Mouse (Mus musculus): ENCODE measurements around the gene Pced1b.
"Not testable (repeated sequence)": the region's sequence is repeated elsewhere in the genome, so short reads cannot be mapped to it uniquely, and the experiment has no call there.

The Pced1b gene

DNA sequence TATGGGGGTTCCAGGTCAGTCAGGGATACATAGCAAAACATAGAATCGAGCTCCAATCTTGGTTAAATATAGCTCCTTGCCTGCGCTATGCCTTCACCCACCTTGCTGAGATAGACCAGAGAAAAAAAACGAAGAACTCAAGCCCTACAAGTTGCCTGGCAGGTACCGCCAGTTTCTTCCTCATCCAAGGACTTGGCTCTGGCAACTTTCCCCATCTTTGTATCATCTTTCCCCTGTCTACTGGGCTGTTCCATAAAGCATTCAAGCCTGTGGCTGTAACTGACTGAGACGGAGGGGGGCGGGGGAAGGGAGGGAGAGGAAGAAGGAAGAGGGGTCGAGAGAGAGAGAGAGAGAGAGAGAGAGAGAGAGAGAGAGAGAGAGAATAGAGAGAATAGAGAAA, 121.7 kb downstream of the Pced1b start:
- DNase-seq (ENCODE audit: extremely low read depth, low read depth, low spot score): no peak

DNA sequence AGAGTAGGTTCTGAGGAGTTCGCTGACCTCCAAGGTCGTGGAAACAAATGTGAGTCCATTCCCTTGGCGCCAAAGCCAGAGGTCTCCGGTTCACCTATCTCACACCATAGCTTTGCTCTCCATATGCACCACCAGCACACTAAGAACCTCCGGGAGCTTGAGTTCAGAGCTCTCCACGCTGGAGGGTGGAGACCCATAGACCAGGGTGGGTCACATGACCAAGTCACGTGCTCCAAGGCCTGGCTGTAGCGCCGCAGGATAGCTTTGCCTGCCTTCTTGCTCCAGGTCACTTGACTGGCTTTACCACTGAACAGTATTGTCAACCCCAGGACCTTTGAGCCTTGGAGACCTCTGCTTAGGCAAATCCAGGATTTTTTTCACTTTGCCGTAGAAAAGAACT, 122.2 kb downstream of the Pced1b start:
- DNase-seq (ENCODE audit: extremely low read depth, low read depth, low spot score): no peak

DNA sequence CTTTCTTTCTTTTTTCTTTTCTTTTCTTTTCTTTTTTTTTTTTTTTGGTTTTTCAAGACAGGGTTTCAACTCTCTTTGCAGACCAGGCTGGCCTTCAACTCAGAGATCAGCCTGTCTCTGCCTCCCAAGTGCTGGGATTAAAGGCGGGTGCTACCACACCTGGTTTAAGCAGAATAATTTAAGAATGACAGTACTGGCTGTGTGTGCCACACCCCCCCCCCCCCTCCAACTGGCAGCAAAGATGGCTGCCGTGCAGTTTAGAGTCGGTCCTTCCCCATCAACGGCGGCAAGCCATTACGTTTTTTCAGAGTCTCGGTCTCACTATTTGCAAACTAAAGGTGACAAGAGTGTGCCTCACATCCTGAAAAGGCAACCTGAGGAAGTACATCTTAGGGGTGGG, 124.0 kb downstream of the Pced1b start:
- no peak for DNase-seq (ENCODE audit: extremely low read depth, low read depth, low spot score)

DNA sequence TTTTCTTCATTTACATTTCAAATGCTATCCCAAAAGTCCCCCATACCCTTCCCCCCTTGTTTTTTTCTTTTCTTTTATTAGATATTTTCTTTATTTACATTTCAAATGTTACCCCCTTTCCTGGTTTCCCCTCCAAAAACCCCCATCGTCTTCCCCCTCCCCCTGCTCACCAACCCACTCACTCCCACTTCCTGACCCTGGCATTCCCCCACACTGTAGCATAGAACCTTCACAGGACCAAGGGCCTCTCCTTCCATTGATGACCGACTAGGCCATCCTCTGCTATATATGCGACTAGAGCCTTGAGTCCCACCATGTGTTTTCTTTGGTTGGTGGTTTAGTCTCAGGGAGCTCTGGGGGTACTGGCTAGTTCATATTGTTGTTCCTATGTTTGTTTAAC, 125.1 kb downstream of the Pced1b start:
- DNase-seq (ENCODE audit: extremely low read depth, low read depth, low spot score): not testable (repeated sequence)

DNA sequence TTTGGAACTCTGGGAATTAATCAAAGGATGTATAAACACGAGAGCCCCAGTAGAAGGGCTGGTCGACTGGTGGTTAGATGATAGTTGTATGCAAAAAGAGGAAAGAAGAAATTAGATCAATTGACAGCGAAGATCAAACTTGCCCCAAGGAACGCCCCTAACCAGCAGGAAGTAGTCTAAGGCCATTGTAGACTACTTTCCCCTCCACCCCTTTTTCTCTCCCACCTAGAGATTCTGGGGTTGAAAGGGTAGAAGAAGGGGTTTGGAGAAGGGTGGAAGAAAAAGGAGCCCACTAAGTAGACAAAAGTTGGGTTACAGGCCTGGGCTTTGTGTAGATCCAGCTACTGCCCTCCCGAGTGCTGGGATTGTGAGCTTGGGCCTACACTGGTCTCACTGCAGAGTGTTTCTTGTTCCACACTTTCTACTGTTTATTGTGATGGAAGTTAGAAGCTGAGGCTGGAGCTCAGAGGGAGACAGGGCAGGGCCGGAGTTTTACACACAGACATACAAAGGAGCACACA, 125.8 kb downstream of the Pced1b start:
- no peak for DNase-seq (ENCODE audit: extremely low read depth, low read depth, low spot score)

DNA sequence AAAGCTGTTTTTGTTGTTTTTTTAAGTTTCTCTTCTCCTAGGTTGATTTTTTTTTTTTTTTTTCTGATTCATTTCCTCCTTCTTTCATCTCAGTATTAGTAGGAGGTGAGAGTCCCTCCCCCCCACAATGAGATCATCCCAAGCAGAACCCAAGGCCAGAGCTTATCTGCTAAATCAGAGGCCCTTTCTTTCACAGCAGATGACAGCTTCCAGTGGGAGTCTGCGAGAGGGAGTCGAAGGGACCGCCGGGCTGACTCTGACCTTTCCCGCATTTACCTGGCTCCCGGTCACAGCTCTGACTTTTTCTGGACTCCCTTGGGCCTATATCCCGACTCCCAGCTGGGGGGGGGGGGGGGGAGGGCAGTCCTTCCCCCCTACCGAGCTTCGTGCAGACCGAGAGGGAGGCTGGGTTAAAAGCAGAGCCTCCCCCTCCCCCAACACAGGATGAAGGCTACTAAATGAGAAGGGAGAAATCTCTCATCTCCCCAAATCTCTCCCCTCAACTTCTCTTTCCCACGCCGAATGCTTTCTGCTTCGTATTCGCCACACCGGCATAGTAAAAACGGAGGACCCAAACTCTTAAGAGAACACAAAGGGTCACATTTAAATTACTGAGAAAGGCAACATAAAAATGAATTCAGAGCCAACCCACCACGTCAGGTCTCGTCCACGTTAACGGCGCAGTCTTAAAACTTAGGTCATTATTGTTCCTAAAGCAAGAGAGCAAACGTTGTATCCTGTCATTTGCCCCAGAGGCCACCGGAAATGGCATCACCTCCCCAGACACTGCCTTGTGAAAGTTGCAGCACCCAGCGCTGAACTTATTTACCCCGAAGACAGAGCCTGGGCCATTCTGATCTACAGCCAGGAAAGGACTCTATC, 126.5 kb downstream of the Pced1b start:
- no peak for DNase-seq (ENCODE audit: extremely low read depth, low read depth, low spot score)

DNA sequence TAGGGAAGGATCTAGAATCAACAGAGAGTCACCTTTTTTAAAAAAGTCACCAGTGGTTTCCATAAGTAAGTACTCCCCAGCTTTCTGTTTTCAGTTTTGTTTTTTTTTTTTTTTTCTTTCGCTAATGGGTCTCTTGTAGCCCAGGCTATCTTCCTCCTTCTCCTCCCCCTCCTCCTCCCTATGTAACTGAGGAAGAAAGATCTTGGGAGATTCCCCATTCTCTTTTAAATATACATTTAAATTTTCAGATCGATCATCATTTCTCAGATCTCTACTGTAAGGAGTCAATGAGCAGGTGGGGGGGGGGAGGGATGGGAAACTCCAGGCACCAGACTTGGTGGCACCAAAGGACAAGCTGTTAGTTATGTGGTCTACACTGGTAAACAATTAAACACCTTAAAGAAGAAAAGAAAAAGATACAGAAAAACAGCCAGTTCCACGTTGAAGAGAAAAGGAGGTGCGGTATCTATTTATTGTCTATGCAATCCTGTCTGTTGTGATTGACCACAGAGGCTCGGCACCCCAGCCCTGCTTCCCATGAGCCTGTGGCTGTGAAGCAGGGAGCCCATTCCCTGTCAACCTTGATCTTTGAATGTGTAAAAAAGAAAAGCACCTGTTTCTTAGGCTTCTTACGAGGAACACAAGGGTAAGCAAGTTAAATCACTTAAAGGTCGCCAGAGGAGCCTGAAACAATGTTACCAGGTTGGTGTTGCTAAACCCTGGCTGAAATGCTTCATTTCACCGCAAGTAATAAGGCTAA, 127.4 kb downstream of the Pced1b start:
- no peak for DNase-seq (ENCODE audit: extremely low read depth, low read depth, low spot score)

DNA sequence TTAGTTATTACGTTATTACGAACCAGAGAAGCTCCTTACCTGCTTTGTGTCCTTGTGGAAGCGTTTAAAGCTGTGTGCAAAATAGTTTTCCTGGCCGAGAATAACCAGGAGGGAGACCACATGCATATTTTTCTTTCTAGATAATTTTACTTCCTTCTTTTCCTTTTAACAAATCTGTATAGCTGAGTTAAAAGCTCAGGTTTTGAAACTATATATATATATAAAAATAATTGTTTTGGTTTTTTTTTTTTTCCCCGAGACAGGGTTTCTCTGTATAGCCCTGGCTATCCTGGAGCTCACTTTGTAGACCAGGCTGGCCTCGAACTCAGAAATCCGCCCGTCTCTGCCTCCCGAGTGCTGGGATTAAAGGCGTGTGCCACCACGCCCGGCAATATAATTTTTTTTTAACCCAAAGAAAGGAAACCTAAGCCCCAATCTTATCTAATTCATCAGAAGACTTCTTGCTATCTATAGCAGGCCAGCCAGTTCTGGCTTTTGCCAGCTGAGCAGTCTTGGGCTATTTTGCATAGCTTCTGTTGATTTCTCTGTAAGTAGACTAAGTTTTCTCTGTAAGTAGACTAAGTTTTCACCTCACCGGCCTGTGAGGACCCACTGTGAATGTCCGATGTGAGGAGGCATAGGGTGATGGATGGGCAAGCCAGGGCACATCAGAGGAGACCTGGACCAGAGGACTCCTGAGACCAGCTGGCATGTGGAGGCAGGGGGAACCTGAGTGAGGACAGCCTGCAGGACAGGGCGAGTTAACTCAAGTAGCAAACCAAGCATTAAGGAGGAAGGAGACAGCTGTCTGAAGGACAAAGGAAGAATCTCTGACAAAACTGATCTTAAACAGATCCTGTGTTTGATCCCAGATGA, 128.2 kb downstream of the Pced1b start:
- no peak for DNase-seq (ENCODE audit: extremely low read depth, low read depth, low spot score)

DNA sequence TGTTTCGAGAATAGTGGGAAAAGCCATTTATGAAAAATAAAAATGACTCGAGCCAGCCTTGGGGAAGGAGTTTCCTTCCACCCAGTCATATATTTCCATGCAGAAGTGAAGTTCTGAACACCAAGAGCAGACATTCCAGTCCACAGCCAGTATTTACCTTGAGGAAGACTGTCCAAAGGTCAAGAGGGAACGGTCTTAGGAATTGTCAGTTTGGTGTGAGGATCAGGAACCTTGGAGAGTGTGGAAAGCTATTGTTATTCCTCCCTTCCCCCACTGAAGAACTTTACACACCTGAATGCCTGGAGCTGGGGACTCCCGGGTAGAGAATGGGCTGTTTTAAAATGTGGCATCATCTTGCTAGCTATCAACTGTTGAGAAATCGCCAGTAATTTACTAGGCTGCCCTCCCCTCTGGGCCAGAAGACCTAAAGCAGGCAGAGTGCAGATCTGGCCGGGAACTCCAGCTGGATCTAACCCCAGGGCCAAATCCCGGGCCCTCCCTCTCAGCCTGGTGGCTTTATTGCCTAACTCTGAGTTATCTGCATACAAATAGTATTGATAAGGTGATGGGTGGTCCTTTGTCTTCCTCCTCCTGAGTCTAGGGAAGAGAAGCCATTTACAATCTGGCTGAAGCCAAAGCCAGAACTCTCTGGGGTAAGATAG, 129.3 kb downstream of the Pced1b start:
- no peak for DNase-seq (ENCODE audit: extremely low read depth, low read depth, low spot score)

DNA sequence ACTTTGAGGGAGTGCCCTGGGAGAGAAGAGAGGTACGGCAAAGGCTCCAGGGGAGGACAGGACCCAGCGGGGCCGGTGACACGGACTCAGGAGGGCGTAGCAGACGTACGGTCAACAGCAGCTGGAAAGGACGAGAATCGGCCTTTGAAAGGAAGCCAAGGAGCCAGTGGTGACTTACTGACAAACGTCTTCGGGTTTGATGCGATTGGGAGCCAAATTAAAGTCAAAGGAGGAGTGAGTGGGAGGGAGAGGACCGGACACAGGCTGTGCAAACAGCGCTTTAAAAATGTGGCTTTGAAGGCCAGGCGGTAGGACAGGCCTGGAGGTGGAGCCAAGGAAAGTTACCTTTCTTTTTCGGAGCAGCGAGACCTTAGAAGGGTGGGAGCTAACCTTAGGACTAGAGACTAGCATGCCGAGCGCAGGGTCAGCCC, 129.9 kb downstream of the Pced1b start:
- no peak for DNase-seq (ENCODE audit: extremely low read depth, low read depth, low spot score)

DNA sequence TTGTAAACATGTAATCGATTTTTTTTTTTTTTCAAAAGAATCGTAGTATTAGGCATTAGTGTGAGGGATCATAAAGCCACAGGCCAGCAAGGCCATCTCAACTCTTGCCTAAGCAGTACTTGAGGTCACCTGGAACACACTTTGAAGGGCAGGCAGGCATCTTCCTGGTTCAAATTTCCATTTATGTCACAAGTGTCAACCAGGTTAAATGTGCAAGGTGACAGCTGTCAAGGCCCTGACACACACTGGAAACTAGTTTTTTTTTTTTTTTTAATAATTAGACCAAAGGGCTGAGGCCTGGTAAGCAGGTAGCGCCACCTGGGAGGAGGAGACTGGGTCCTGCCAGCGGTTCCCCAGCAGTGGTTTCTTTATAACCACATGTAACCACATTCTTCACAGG, 131.2 kb downstream of the Pced1b start:
- DNase-seq (ENCODE audit: extremely low read depth, low read depth, low spot score): no peak

DNA sequence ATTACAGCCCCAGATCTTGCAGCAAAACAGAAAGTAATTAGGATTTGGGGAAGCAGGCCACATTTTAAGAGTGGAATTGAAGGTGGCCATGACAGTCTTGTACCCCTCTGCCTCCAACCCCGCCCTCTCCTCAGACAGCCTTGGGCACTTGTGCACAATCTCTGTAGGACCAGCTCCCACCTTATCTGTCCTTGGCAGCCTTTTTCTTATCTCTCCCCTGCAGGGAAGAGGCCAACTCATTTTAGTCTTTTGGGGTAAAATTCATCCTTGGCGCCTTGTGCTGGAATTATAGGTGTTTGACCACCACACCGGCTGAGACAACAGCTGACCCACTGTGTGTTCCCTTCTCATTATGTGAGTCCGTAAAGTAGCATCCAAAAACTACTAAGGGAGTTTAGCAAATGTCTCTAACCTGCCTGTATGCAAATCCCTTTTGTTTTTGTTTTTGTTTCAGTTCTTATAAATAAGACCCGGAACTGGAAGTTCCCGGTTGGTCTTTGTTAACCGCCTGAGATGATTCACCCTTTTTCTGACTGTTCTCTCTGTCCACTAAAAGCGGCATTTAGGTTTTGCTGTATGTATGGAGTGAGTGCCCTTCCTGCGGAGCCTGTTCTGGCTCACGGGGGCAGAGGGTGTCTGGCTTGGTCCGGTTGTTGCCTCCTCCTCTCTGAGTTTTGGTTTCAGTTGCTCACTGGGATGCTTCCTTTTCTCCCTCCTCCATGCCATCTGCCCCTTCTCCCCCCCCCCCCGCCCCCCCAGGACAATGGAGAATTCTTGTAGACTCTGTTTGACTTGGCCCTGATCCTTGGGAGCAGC, 132.8 kb downstream of the Pced1b start:
- DNase-seq (ENCODE audit: extremely low read depth, low read depth, low spot score): no peak

DNA sequence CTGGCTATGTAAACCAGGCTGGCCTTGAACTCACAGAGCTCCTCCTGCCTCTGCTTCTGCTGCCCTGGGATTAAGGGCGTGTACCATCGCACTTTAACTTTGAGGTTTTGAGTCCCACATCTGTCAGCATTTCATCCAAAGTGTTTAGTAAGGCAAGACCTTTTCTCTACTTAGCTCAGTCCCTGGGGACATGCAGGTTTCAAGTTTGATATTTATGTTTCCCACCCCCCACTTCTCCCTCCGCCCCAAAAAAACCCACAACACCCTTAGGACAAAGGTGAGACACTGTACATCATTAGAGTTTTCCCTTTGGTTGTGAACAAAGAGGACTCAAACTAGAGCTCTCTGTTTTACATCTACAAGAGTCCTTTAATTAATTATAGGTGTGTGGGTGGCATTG, 135.7 kb downstream of the Pced1b start:
- DNase-seq (ENCODE audit: extremely low read depth, low read depth, low spot score): no peak

DNA sequence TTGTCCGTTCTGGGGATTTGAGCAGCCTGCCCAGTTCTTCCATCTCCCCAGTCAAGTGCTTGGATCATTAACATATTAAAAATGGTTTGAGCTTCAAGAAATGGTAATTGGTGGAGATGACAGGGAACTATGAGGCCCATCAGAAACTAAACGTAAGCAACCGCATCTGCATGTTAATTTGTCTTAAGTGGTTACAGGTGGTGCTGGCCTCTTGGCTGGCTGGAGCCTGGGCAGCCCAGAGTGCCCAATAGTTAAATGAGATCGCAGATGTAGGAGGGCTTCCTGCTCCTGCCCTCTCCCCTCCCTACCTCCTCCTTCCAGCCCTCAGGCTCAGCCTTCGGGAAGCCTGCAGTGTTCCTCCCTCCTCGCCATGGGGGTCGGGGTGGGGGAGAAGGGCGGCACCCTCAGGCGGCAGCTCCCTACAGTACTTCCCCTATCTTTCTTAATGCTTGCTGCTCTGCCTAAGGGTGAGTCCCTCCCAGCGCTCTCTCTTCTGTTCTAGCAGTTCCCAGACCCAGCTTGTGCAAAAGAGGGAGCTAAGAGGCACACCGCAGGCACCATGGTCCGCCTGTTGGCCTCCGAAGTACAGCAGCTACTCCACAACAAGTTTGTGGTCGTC, 136.7 kb downstream of the Pced1b start:
- no peak for DNase-seq (ENCODE audit: extremely low read depth, low read depth, low spot score)

DNA sequence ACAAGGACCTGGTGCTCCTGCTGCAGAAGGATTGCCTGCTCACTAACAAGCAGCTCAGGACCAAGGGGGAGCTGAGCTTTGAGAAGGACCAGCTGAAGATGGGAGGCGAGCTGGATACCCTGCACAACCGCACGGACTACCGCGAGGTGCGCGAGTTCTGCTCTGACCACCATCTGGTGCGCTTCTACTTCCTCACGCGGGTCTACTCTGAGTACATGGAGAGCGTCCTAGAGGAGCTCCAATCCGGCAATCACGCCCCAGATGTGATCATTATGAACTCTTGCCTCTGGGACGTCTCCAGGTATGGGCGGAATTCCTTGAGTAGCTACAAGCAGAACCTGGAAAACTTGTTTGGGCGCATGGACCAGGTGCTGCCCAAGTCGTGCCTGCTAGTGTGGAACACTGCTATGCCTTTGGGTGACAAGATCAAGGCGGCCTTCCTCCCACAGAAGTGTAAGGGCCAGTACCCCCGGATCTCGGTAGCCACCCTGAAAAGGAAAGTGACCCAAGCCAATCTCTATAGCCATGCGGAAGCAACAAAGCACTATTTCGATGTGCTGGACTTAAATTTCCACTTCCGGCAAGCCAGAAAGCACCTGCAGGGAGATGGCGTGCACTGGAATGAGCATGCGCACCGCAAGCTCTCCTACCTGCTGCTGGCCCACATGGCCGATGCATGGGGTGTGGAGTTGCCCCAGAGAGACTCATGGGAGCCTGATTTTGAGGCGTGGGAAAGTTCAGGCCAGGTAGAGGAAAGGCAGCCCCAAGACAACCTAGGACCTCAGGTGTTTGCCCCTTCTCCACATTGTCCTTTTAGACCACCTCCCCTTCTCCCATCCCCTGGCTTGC, 137.5 kb downstream of the Pced1b start:
- DNase-seq (ENCODE audit: extremely low read depth, low read depth, low spot score): peak; percentile 65

DNA sequence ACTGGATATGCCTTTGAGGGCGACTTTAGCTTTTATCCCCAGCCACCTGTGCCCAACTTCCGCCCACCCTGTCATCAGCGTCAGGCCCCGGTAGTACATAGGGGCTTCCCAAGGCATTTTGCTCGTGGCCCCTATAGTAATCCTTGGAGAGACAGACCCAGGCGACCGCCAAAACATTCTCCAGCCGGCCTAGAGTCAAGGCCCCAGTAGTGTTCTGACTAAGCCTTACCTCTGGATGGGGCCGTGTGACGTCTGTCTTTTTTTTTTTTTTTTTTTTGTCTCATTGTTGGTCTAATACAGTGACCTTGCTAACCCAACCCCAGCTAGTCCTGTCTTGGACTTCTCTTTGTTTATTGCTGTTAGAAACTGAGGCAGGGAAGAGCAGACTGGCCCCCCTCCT, 138.3 kb downstream of the Pced1b start:
- not testable (repeated sequence) for DNase-seq (ENCODE audit: extremely low read depth, low read depth, low spot score)

DNA sequence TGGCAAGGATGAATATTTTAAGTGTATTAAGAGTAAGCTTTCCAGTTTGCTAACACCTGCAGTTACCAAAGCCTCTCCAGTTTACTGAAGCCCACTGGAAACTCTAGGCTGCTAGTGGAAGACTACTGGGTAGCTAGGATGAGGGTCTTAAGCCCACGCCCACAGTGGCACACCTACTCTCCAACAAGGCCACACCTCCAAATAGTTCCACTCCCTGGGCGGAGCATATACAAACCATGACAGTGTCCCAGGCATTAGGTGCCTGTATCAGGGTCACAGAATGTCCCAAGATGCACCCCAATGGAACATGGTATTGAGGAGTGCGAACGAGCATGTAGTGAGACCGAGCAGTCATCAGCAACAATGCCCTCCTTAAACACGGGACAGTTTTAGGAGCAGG, 140.9 kb downstream of the Pced1b start:
- DNase-seq (ENCODE audit: extremely low read depth, low read depth, low spot score): no peak

DNA sequence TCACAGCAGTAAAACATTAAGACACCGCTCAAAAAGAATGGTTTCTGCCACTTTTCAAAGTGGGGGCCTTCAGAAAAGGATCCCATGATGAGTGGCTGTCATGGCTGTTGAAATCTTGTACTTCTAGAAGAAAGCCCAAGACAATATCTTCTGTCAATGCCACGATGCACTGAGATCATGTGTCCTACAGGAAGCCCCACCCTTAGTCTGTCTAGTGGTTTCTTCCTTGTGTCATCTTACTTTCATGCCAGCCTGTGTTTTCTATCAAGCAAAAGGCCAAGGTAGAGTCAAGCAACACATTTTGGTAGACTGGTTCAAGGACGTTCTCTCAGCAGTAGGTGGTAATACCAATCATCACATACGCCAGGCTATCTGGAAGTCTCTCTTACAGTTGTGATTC, 142.7 kb downstream of the Pced1b start:
- DNase-seq (ENCODE audit: extremely low read depth, low read depth, low spot score): no peak
